Mouse (Mus musculus) kidney, postnatal 14 days (tissue): ENCODE results near the gene Fancg.

ENCODE experiments used
- DNase-seq: peaks from one replicate; pipeline ENCODE4 v3.0.0; 2022; ENCODE audit warnings: mixed read lengths

Gene Fancg

DNA sequence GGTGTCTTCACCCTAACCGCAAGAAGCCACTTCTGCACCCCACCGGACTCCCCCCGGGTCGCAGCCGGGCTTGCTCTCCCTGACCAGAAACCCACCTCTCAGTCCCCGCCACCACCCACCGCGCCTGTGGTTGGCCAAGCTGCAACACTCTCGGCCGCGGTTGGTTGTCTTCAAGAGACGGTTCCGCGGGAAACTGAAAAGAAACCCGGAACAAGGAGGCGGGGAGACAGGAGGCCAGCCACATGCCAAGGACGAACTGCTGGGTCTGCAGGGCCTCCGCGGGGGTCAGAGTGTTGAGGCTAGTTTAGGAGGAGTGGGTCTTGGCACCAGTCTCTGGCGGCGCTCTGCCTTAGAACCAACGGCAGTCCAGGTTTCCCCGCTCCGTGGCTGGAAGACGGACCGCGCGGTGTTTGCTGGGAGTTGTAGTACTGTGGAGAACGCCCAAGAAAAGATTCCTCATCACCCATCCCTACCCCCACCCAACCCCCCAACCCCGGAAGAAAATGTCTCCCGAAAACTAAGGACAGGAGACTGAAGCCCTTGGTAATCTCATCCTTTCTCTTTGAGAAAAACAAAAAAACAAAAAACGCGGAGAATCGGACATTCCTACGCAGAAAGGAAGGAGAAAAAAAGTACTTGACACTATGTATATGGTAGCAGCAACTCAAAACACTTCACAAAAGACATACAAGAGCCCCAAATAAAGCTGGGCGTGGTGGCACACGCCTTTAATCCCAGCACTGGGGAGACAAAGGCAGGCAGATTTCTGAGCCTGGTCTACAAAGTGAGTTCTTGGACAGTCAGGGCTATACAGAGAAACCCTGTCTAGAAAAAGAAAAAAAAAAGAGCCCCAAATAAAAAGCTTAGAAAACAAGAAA is at the start of gene Fancg:
Fancg (minus strand) TSS at position 346 of the 878 bp plus-strand sequence.
- peak; percentile 90 for DNase-seq

- DNase-seq, result no peak
These were observed 49.4 kb upstream of the Fancg start for GRCm38 (mm10) chr4:43059697-43060096.

GRCm38 (mm10) chr4:43058753-43059654 is 48.7 kb upstream of the Fancg start, which contains the start of gene Unc13b:
Gene Unc13b (plus strand): TSS chr4:43058953.
- DNase-seq, result peak; percentile 96

DNA sequence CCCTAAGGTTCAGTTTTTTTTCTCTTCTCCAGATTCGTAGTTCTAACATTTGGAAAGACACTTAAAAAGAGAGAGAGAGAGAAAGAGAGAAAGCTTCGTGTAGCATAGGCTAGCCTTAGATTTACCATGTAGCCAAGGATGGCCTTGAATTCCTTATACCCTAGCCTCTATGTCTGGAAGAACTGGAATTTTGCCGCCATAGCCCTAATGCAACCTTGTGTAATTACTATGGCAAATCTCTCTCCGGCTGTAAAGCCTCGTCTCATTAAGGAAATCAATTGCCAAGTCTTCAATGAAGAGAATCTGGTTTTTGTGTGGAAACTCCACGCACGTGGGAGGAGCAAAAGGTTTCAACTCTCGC is 48.1 kb upstream of the Fancg start:
- DNase-seq, result no peak

GRCm38 (mm10) chr4:43057654-43058053 is 47.3 kb upstream of the Fancg start:
- no peak for DNase-seq

GRCm38 (mm10) chr4:43052627-43053026 is 42.3 kb upstream of the Fancg start:
- DNase-seq, result peak; percentile 60

- DNase-seq, result peak; percentile 88
These were observed 36.9 kb upstream of the Fancg start for GRCm38 (mm10) chr4:43047231-43047630.

GRCm38 (mm10) chr4:43046607-43047006 is 36.3 kb upstream of the Fancg start:
- no peak for DNase-seq

- DNase-seq, result peak; percentile 99
These were observed 35.5 kb upstream of the Fancg start, which contains the start of gene Fam214b for GRCm38 (mm10) chr4:43045659-43046302. Gene Fam214b (minus strand): TSS chr4:43046220.

GRCm38 (mm10) chr4:43045285-43045658 is 35.0 kb upstream of the Fancg start:
- DNase-seq, result no peak

GRCm38 (mm10) chr4:43044673-43045072 is 34.4 kb upstream of the Fancg start:
- DNase-seq, result peak; percentile 65

DNA sequence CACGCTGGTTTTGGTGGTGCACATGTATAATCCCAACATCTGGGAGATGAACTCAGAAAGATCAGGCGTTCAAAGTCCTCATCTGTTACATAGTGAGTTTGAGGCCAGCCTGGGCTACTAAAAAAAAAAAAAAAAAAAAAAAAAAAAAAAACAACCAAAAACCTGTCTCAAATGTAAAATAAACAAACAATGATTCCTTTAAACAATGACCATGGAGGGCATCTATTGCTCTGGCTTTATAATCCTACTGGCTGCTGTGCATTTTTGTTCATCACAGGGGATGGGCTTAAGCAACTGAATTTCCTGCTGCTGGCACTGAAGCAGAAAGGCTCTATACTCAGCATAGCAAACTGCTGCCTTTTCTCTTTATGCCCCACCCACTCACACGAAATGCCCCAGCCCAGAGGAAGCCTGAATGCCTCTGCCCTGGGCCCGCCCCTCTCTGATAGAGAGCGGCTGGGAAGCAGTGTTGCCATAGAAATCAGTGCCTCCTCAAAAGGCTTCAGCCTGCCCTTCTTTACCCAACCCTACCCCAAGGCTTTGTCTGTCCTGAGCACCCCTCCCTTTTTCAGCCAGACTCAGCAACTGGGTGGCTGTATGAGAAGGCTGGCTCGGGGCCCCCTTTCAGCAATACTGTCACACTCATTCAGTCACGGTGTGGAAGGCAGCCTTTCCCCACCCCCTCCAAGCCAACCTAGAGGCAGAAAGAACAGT is 33.5 kb upstream of the Fancg start:
- peak; percentile 83 for DNase-seq

GRCm38 (mm10) chr4:43040881-43041547 is 30.7 kb upstream of the Fancg start:
- no peak for DNase-seq

DNA sequence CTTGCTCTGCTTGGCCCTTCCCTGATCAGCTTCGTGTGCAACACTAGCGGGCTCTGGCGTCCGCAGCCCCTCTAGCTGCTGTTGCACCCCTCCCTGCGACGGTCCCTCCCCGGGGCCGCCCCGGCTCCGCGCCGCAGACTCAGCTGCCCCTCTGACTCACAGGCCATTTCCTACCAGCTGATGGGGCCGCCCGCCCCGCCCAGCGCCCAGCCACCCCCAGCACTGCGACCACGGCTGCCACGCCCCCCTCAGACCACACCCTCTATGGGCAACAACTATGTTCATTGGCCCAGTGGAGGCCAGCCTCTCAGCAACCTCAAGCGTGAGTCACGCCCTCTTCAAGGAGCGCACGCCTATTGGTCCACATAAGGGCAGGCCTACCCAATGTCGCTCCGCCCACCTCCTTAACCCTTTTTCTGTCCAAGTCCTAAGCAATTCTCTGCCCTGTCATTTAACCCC is 29.8 kb upstream of the Fancg start:
- DNase-seq, result peak; percentile 98

DNA sequence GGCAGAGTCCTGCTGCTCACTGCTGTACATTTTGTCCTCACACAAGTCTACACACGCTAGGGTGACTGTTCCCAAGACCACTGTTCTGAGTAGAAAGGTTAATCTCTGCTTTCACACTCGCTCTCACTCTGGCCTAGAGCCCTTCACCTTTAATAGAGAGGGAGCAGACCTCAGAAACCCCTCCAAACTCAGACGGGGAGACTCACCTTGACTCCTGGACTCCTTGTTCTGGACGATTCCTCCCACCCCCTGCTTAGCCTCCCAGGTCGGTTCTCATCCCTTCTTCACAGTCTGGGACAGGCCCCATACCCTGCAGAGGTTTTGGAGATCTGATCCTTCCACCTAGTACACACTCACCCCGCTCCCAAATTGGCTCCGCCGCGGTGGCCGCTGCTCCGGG is 29.3 kb upstream of the Fancg start:
- no peak for DNase-seq

- DNase-seq, result peak; percentile 47
These were observed 28.5 kb upstream of the Fancg start for GRCm38 (mm10) chr4:43038567-43039495.

DNA sequence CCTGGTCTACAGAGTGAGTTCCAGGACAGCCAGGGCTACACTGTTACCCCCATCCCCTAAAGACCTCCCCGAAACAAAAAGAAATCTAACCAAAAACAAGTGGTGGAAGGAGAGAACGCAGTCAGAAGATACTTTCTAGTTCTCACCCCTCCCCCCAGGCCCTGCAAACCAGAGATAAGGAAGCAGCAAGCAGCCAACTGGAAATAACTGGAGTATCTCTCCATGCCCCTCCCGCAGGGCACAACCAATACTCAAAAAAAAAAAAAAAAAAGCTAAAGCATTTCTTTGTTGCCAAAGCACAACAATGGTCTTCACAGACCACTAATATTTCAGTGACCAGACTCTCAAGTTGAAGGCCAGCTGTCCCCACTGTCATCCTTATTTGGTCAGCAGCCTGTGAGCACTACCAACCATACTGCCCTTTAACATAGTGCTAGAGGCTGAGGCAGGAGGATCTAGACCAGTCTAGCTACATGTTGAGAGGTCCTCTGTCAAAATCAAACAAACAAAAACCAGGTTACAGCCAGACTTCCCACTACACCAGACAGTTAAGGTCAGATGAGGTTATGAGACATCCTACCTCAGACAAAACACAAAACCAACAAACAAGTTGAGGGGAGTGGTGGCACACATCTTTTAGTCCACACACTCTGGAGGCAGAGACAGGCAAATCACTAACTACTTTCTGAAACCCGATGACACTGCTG is 27.7 kb upstream of the Fancg start:
- DNase-seq, result no peak

- DNase-seq, result no peak
These were observed 26.1 kb upstream of the Fancg start for GRCm38 (mm10) chr4:43036356-43036755.

- no peak for DNase-seq
These were observed 25.5 kb upstream of the Fancg start for GRCm38 (mm10) chr4:43035851-43036250.

DNA sequence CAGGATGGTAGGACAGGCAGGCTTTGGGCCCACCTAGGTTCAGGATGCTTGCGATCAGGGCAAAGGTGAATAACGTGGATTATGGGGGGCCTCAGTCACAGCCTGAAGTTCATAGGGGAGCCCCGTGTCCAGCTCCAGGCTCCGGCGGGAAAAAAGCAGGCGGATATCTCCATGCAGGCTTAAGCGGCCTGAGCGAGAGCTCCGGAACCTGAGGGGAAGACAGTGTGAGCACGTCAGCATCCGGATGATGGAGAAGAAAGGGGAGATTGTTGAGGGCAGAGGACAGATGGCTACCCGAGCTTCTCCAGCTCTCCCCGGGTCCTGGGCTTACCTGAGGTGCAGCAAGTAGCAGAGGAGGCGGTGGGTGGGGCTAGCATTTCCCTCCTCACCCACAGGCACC is 23.2 kb upstream of the Fancg start:
- DNase-seq, result no peak
